Comparison of ENCODE assay signal across 10 mouse cellular contexts in genomic region chr7:45869107-45869670, GRCm38 (mm10). TPM values are rescaled to one million over a fixed set of nuclear protein-coding genes. Genes with fewer than 3 reads are reported as not detected.
DNase-seq lines count a peak whose midpoint lies in the region; ATAC-seq lines count a peak whose summit lies in the region.
"Had no signal": no experiment of that assay in that cellular context is flagged by ENCODE, and none has a peak within 500 bp of the region (broad histone marks: within the 10 kb centered on the region; RNA-seq: fewer than 3 reads in every experiment).

No protein-coding gene starts in this region.

- H3K4me2 ChIP-seq in heart, embryonic 14.5 days (ENCODE audit: low read length) = peak overlapping the region; percentile 54
- H3K4me2 ChIP-seq in embryonic facial prominence, embryonic 11.5 days (ENCODE audit: low read depth, low read length) = no peak overlapping the region; the same call in none of the 2 replicates
- peak overlapping the region; percentile 87 for H3K4me2 ChIP-seq in midbrain, embryonic 15.5 days

- peaks cover 4% of the 10 kb centered on the region for H3K36me3 ChIP-seq in heart, embryonic 14.5 days (ENCODE audit: control insufficient read depth, insufficient read depth, low read length)
- H3K36me3 ChIP-seq in embryonic facial prominence, embryonic 11.5 days (replicated peaks; ENCODE audit: control insufficient read depth, insufficient read depth, low read depth, low read length) = no peaks in the 10 kb centered on the region
- peaks cover 4% of the 10 kb centered on the region for H3K36me3 ChIP-seq in hindbrain, embryonic 10.5 days
- H3K36me3 ChIP-seq in midbrain, embryonic 15.5 days (replicated peaks) = no peaks in the 10 kb centered on the region

- H3K27me3 ChIP-seq in heart, embryonic 14.5 days (ENCODE audit: control insufficient read depth, insufficient read depth, low read length) = peaks cover 40% of the 10 kb centered on the region
- peaks cover 34% of the 10 kb centered on the region for H3K27me3 ChIP-seq in embryonic facial prominence, embryonic 11.5 days (ENCODE audit: control insufficient read depth, insufficient read depth, low read length)
- peaks cover 80% of the 10 kb centered on the region for H3K27me3 ChIP-seq in hindbrain, embryonic 10.5 days (ENCODE audit: insufficient read depth, poor library complexity, severe bottlenecking)
- H3K27me3 ChIP-seq in midbrain, embryonic 15.5 days (replicated peaks) = no peaks in the 10 kb centered on the region

- H3K9ac ChIP-seq in heart, embryonic 14.5 days (ENCODE audit: low read length) = peak overlapping the region; percentile 63
- peak overlapping the region; percentile 28; the same call in 1 of the 2 replicates for H3K9ac ChIP-seq in embryonic facial prominence, embryonic 11.5 days (replicated peaks; ENCODE audit: low read length)
- H3K9ac ChIP-seq in midbrain, embryonic 15.5 days = peak overlapping the region; percentile 90

- no peaks in the 10 kb centered on the region for H3K9me3 ChIP-seq in heart, embryonic 14.5 days (ENCODE audit: control insufficient read depth, low read length)
- no peaks in the 10 kb centered on the region for H3K9me3 ChIP-seq in embryonic facial prominence, embryonic 11.5 days (replicated peaks; ENCODE audit: control insufficient read depth, low read length)
- H3K9me3 ChIP-seq in hindbrain, embryonic 10.5 days = no peaks in the 10 kb centered on the region
- no peaks in the 10 kb centered on the region for H3K9me3 ChIP-seq in midbrain, embryonic 15.5 days

- intact Hi-C loops in left cerebral cortex, postnatal 25 days (cut with DNase I) = no loop called here

- 17% methylated on average over 8 of the region's 8 CpGs for WGBS in heart, embryonic 14.5 days
- 14% methylated on average over 8 of the region's 8 CpGs for WGBS in embryonic facial prominence, embryonic 11.5 days
- 14% methylated on average over 8 of the region's 8 CpGs for WGBS in hindbrain, embryonic 10.5 days
- 8% methylated on average over 8 of the region's 8 CpGs for WGBS in midbrain, embryonic 15.5 days

- H3K4me3 ChIP-seq in heart, embryonic 14.5 days (ENCODE audit: control insufficient read depth in 1 of 2, insufficient read depth in 1 of 2, low read depth in 1 of 2, low read length in 2 of 2) = peak overlapping the region in 1 of 2 experiments; percentile 20; a peak in 2 of 4 replicates
- no peak overlapping the region for H3K4me3 ChIP-seq in embryonic facial prominence, embryonic 11.5 days (ENCODE audit: low read depth, low read length)
- peak overlapping the region; percentile 47 for H3K4me3 ChIP-seq in hindbrain, embryonic 10.5 days
- peak overlapping the region; percentile 68 for H3K4me3 ChIP-seq in midbrain, embryonic 15.5 days

- ATAC-seq in heart, embryonic 14.5 days (ENCODE audit: insufficient number of reproducible peaks, insufficient read depth, low FRiP score, low read depth) = no peak
- ATAC-seq in embryonic facial prominence, embryonic 11.5 days (replicated peaks; ENCODE audit: insufficient number of reproducible peaks, low FRiP score, low TSS enrichment, low read depth) = no peak
- no peak for ATAC-seq in midbrain, embryonic 15.5 days (replicated peaks)
- ATAC-seq: lung, postnatal 0 days had no signal

- H3K4me1 ChIP-seq in heart, embryonic 14.5 days (ENCODE audit: control insufficient read depth in 2 of 2, insufficient read depth in 2 of 2, low read length in 2 of 2) = peaks cover 26 to 46% of the 10 kb centered on the region in 2 experiments
- H3K4me1 ChIP-seq in embryonic facial prominence, embryonic 11.5 days (ENCODE audit: control insufficient read depth, insufficient read depth, low read length) = peaks cover 11% of the 10 kb centered on the region
- peaks cover 62% of the 10 kb centered on the region for H3K4me1 ChIP-seq in hindbrain, embryonic 10.5 days (replicated peaks)
- peaks cover 55% of the 10 kb centered on the region for H3K4me1 ChIP-seq in midbrain, embryonic 15.5 days

- no peak overlapping the region for H3K27ac ChIP-seq in heart, embryonic 14.5 days (replicated peaks in 1 of 2; ENCODE audit: control insufficient read depth in 1 of 2, insufficient read depth in 1 of 2, low read depth in 2 of 2, low read length in 2 of 2)
- H3K27ac ChIP-seq in embryonic facial prominence, embryonic 11.5 days (replicated peaks; ENCODE audit: low read depth, low read length) = no peak overlapping the region
- H3K27ac ChIP-seq in hindbrain, embryonic 10.5 days = peak overlapping the region; percentile 69; the same call in 1 of the 2 replicates
- H3K27ac ChIP-seq in midbrain, embryonic 15.5 days = peak overlapping the region; percentile 14

- no peak for DNase-seq in heart, adult 9 months (ENCODE audit: low spot score in 2 of 2)
- DNase-seq in embryonic facial prominence, embryonic 11.5 days (ENCODE audit: low spot score) = no peak
- DNase-seq in hindbrain, embryonic 10.5 days (ENCODE audit: low spot score) = no peak
- no peak for DNase-seq in gastrocnemius, adult 8-10 months (ENCODE audit: low spot score in 2 of 2)
- no peak for DNase-seq in left cerebral cortex, postnatal 25 days (ENCODE audit: low spot score in 2 of 2)
- no peak for DNase-seq in thymus, postnatal 10 days (ENCODE audit: low spot score in 2 of 2)

RNA-seq across cellular contexts. Expression of gene Kdelr1, which starts 3.4 kb away (rescaled TPM):
- polyA plus RNA-seq in heart, embryonic 14.5 days (2014; fragmentation: Nextera tagmentation; extraction: Ambion mirVana) = 85.7 and 125 TPM in 2 replicates
- 85.2 and 85.7 TPM in 2 replicates for polyA plus RNA-seq in embryonic facial prominence, embryonic 11.5 days (2014; fragmentation: Nextera tagmentation; extraction: Ambion mirVana)
- polyA plus RNA-seq in hindbrain, embryonic 10.5 days (2016; fragmentation: Nextera tagmentation; extraction: Ambion mirVana) = 37.6 and 67.7 TPM in 2 replicates
- polyA plus RNA-seq in midbrain, embryonic 15.5 days (2015; fragmentation: Nextera tagmentation; extraction: Ambion mirVana) = 53.0 and 54.9 TPM in 2 replicates
- 10 to 100 TPM; 68.0 to 73.7 (median 70.1) TPM for total RNA-seq in gastrocnemius, adult 8-10 months (2022)
- total RNA-seq in left cerebral cortex, postnatal 25 days (2021) = 10 to 100 TPM; 81.2 to 84.0 TPM

RNA-seq across cellular contexts. Expression of gene Grin2d, which starts 9.0 kb away (rescaled TPM):
- 0.12 and 0.15 TPM in 2 replicates for polyA plus RNA-seq in heart, embryonic 14.5 days (2014; fragmentation: Nextera tagmentation; extraction: Ambion mirVana)
- 0.13 and 0.18 TPM in 2 replicates for polyA plus RNA-seq in embryonic facial prominence, embryonic 11.5 days (2014; fragmentation: Nextera tagmentation; extraction: Ambion mirVana)
- 0.19 and 0.33 TPM in 2 replicates for polyA plus RNA-seq in hindbrain, embryonic 10.5 days (2016; fragmentation: Nextera tagmentation; extraction: Ambion mirVana)
- polyA plus RNA-seq in midbrain, embryonic 15.5 days (2015; fragmentation: Nextera tagmentation; extraction: Ambion mirVana) = 2.7 and 3.9 TPM in 2 replicates
- total RNA-seq in gastrocnemius, adult 8-10 months (2022) = under 1 TPM in 2 of 4 experiments, not detected in 2; 0.07 to 0.11 TPM
- 10 to 100 TPM; 10.9 TPM for total RNA-seq in left cerebral cortex, postnatal 25 days (2021)

RNA-seq across cellular contexts. Expression of gene Syngr4, which starts 27.3 kb away (rescaled TPM):
- polyA plus RNA-seq in heart, embryonic 14.5 days (2014; fragmentation: Nextera tagmentation; extraction: Ambion mirVana) = 0.86 and 1.5 TPM in 2 replicates
- polyA plus RNA-seq in embryonic facial prominence, embryonic 11.5 days (2014; fragmentation: Nextera tagmentation; extraction: Ambion mirVana) = 0.85 and 1.0 TPM in 2 replicates
- 1.1 and 1.3 TPM in 2 replicates for polyA plus RNA-seq in hindbrain, embryonic 10.5 days (2016; fragmentation: Nextera tagmentation; extraction: Ambion mirVana)
- polyA plus RNA-seq in midbrain, embryonic 15.5 days (2015; fragmentation: Nextera tagmentation; extraction: Ambion mirVana) = 0.22 TPM in 1 of 2 replicates, not detected in the other
- total RNA-seq in gastrocnemius, adult 8-10 months (2022) = not detected
- total RNA-seq in left cerebral cortex, postnatal 25 days (2021) = not detected
- total RNA-seq: ES-E14 had no signal

RNA-seq across cellular contexts. Expression of gene Tmem143, which starts 27.6 kb away (rescaled TPM):
- 5.1 and 8.7 TPM in 2 replicates for polyA plus RNA-seq in heart, embryonic 14.5 days (2014; fragmentation: Nextera tagmentation; extraction: Ambion mirVana)
- 2.7 and 3.9 TPM in 2 replicates for polyA plus RNA-seq in embryonic facial prominence, embryonic 11.5 days (2014; fragmentation: Nextera tagmentation; extraction: Ambion mirVana)
- 4.5 and 4.8 TPM in 2 replicates for polyA plus RNA-seq in hindbrain, embryonic 10.5 days (2016; fragmentation: Nextera tagmentation; extraction: Ambion mirVana)
- polyA plus RNA-seq in midbrain, embryonic 15.5 days (2015; fragmentation: Nextera tagmentation; extraction: Ambion mirVana) = 7.7 and 10.2 TPM in 2 replicates
- 10 to 100 TPM; 52.6 to 67.7 (median 56.3) TPM for total RNA-seq in gastrocnemius, adult 8-10 months (2022)
- total RNA-seq in left cerebral cortex, postnatal 25 days (2021) = 10 to 100 TPM; 17.6 to 20.1 TPM

RNA-seq across cellular contexts. Expression of gene Grwd1, which starts 38.4 kb away (rescaled TPM):
- polyA plus RNA-seq in heart, embryonic 14.5 days (2014; fragmentation: Nextera tagmentation; extraction: Ambion mirVana) = 33.5 and 36.2 TPM in 2 replicates
- polyA plus RNA-seq in embryonic facial prominence, embryonic 11.5 days (2014; fragmentation: Nextera tagmentation; extraction: Ambion mirVana) = 78.6 and 81.7 TPM in 2 replicates
- 85.2 and 110 TPM in 2 replicates for polyA plus RNA-seq in hindbrain, embryonic 10.5 days (2016; fragmentation: Nextera tagmentation; extraction: Ambion mirVana)
- polyA plus RNA-seq in midbrain, embryonic 15.5 days (2015; fragmentation: Nextera tagmentation; extraction: Ambion mirVana) = 40.5 and 44.2 TPM in 2 replicates
- total RNA-seq in gastrocnemius, adult 8-10 months (2022) = 10 to 100 TPM; 15.5 to 17.3 (median 16.1) TPM
- 10 to 100 TPM; 21.0 to 23.2 TPM for total RNA-seq in left cerebral cortex, postnatal 25 days (2021)

Comparison
In these comparisons a context has a peak if more than half of its experiments do, and no peak if none do; other contexts are left out.
1. H3K27ac ChIP-seq: peak in hindbrain, embryonic 10.5 days (single experiment) and midbrain, embryonic 15.5 days (single experiment); none in heart, embryonic 14.5 days (0 of 2) and embryonic facial prominence, embryonic 11.5 days (single experiment).
2. H3K9ac ChIP-seq: peak in every context shown above with its lines; median percentile 90 in midbrain, embryonic 15.5 days; 63 in heart, embryonic 14.5 days; 28 in embryonic facial prominence, embryonic 11.5 days.